Mouse (Mus musculus) left cerebral cortex, adult 18-20 months (tissue): ENCODE measurements at regions not wholly inside any gene's neighbourhood (a gene's known extent, or its start where the extent isn't known, plus 50 kb on each side); places are given as distances from the start of the nearest gene placed in this dataset.

Source experiments
- DNase-seq, 2 experiments: peaks; one replicate each; pipeline ENCODE4 v3.0.0; 2021 to 2022; ENCODE audit warnings: low spot score in 2 of 2, mixed read lengths in 1 of 2

DNA sequence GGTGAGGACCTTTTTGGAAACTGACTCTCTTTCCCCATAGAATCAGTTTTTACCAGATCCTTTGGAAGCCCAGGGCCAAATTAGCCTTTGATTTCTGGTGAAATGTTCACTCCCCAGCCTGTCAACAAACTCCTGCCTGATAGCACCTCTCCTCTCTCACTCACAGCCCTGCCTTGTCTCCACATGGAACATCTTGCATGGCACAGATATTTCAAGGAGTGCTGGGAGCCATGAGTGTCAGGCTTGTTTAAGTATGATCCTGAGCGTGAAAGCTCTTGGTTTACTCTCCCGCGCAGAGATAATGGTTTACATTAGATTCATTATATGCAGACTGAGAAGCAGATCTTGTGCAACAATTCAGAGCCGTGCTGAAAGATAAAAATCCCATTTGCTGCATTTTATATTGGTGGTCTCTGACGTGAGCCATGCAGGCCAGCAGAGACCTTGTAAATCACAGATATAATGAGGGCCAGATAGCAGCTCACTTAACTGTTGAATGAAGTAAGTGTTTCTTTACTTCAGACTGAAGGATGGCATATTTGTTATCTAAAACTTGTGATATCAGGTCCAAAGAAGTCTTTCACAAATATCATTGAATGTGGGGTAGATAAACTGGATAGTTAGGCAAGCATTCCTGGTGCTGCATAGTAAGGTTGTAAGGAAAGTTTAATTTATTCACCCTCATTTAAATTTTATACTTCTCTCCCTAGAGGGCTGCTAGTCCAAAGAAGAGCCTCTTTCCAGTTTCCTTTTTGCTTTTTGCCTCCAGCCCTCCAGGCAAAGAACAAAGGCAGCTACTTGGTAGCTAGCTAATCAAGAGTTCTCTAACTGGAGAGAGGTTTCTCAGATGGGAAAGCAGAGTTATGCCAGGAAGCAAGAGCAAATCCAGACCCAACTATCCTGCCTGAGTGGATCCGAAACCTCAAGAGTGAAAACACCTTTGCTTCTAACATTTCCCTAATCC is 81.8 kb downstream of the Tbx18 start:
- DNase-seq, result no peak

DNA sequence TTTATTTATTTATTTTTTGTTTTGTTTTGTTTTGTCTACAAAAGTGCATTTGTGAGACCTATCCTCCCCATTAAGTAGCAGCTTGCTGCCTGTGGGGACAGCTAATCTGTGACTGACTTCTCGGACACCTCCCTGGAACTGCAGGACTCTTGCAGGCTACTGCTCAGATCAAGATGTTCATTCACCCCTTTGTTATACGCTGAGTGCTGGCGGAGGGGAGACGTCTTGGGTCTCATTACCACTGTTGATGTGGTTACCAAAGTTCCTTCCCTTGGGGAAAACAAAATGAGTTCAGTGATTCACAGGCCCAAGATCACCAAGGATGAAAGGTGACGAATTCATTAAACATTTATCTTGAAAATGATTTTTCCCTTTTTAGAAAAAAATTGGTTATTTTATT is 82.7 kb downstream of the Tbx18 start:
- no peak for DNase-seq

DNA sequence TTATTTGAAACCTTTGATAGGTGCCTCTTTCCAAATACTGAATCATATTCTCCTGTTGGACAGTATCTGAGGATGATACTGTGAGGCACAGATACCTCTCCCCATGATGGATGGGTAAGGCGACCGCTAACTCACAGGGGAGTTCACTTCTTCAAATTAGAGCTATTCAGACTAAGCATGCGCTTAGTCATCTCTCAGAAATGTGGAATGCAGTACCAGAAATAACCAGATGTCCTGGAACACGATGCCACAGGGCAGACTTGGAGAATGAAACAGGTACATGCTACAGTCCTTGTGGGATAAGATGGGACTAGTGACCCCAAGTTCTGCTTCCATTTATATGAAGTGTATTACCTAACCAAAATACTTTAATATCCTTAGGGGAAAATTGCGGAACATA is 86.0 kb downstream of the Tbx18 start:
- no peak for DNase-seq

DNA sequence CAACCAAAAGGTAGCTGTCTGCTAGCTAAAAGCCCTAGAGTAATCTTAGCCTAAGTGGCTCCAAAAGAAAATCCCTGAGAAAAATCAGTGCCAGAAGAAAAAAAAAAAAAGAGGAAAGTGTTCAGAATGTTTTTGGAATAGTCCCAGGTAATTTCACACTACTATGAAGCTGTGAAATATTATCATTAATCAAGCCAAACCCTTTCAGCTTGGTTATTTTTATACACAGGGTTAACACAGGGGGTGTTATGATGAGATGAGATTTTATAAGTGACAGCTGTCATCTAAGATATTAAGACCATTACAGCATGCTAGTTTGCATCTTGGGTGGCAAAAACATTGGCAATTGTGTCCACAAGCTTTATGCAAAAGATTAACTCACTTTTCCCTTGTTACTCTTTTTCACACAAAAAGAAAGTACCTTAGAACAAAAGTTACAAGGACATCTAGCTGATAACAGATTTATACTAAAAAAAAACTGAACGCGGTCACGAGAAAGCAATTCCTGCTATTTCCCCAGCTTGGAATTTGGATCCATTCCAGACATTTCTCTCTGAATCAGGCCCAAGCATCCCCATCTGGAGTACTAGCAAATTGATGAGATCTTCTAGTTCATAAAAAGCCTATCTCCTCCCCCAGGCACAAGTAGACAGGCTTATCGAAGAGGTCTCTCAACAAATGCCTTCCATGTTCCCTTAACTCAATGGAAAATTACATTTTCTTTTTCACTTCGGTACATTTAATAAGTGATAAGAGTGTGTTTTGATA is 97.0 kb downstream of the Tbx18 start:
- DNase-seq, result no peak

DNA sequence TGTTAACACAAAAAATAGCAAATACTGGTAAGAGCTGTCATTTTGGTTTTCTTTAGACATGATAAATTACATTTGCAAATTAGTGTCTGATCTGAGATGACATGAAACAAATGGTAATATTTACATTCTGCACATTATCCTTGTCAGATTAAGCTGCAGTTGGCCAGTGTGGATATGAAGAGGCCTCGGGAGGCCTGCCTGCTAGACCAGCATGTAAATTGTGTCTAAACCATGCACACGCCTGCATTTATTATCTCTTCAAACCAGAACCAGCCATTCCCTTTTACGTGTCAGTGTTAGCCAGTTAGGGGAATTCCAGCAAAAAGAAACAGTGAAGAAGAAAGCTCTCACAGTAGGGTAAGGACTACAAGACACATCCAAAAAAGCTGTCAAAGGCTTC is 104.6 kb downstream of the Tbx18 start:
- DNase-seq, result no peak

DNA sequence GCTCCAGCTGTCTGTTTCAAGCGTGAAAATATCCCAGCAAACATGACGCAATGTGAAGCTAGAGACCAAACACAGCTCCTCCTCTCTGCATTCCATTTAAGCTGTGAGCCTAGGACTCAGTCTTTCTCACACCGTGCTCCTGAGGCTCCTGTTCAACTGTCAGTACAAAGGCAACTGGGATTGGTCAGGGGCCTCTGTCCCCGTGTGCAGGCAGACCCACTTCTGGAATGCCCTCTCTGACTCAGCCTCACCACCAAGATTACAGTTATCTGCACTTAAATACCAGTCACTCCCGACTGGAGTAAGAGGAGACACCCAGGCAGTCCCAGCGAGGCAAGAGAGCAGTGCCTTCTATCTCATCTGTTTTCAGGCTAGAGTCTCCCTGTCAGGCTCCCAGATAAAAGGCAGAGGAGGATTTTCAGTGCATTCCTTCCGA is 112.8 kb downstream of the Tbx18 start:
- no peak for DNase-seq

DNA sequence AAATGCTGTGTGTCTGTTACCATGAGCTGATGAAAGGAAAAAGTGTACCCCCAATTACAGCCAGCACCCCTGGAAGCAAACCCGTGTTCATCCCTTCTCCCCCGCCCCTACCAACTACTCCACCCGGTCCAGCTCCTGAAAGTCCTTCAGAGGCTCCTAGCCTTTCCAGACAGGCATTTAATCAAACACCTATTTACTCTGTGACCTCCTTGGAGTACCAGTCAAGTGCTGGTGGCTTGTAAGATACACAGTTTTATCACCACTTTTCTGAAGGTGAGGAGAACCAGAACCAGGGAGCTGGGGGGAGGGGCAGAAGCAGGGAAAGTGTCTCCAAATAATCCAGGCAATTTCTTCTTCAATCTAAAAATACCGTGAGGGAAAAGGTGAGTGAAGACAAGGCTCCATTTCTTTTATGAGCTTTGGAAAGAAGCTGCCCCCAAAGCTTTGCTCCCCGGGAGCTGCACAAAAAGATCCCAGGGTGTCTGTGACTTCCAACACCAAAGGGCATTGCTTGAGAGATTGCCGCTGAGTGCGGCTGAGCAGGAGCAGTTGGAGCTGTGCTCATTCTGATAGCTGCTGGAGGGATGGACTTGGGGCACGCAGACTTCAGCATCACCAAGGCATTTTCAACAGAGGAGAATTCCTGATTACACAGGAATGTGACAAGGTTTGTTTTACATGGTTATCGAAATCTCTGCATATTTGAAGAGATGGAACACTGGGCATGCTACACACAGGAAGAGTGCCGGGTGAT is 123.0 kb downstream of the Tbx18 start:
- DNase-seq, result no peak

DNA sequence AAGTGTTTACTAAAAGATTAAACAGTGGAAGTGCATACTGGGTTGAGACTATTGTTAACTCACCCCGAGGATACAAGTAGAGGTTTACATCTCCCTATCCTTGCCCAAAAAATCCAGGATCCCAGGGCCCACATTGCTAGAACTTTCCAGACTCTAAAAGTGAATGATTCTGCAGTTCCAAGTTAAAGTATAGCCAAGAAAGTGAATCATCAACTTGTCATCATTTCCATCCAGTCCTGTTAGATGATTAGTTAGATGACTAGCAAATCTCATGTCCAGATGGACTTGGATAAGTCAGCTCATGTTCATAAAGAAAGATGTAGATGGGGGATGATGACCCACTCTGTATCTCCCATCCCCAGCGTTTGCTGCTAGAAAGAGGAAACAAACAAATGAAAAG is 155.5 kb downstream of the Tbx18 start:
- no peak for DNase-seq

DNA sequence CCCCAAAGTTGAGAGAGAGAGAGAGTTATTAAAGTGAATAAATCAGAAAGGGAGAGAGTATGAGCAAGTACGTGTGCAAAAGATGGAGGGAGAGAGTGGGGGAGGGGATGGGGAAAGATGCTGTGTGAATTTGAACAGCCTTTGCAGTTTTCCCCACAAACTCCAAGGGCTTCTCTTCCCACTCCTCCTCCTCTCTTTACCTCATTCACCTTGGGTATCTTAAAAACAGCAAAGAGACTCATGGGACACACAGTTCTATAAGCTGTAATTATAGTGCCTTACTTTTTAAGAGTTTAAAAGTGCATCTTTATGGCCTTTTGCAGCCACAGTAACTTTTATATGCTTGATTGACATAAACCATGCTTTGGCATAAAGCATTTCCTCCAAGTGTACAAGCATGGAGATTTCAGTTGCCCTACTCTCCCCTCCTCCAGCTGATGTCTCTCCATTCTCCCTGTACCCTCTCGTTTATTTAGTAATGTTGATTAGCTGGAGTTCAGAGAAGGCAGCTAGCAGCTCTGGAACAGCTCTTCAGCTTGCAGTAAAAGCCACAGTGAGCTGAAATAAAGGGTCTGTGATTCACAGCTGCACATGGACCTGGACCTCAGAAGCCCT is 156.7 kb downstream of the Tbx18 start:
- no peak for DNase-seq

DNA sequence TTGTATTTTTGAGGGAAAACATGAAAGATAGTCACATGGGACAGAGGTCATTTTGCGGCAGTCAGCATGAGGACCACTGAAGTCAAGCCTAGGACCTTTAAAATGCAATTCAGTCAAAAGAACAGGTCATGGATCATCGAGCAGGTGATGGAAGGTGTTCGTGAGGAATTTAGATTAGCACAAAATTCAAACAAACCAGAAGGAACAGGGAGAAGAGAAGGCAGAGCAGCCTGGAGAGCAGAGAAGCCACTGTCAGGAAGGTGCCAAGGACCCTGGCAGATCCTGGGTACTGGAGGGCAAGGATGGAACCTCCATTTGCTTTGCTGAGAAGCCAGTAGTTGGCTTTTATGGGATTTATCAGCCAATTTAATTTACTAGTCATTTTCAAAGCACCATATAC is 167.8 kb downstream of the Tbx18 start:
- DNase-seq, result no peak

DNA sequence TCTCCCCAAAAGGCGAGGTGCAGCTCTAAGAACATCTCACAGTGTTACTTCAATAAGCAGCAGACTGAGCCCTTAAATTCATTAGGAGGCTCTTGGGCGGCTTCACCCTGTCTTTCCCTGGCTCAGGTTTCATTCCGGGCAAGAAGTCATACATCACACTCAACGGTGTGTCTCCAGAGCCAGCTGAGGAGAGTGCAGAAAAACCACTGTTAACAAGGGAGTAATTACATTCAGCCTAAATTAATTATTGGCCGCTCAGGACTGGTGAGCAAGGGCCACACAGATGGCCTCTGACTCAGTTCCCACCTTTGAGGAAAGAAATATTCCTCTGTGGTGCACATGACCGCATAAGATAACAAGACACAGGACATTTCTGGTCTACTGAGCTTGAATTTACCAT is 168.3 kb downstream of the Tbx18 start:
- no peak for DNase-seq

DNA sequence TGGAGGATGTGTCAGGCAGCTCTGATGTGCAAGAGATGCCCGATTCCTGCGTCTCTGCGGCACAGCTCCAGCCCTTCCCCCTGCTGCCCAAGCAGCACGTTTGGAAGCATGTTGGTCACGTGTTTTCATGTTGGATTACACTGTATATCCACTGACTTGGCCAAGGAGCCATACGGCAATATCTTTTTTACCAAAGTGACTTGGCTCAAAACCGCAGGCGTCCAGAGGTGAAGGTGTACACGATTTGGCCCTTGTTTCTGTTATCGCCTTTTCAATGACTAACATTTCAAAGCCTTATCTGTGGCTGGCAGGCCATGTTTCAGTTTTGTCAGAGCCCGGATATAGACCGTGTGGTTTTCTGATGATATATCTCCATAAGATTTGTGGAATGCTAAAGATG is 173.2 kb downstream of the Tbx18 start:
- no peak for DNase-seq

DNA sequence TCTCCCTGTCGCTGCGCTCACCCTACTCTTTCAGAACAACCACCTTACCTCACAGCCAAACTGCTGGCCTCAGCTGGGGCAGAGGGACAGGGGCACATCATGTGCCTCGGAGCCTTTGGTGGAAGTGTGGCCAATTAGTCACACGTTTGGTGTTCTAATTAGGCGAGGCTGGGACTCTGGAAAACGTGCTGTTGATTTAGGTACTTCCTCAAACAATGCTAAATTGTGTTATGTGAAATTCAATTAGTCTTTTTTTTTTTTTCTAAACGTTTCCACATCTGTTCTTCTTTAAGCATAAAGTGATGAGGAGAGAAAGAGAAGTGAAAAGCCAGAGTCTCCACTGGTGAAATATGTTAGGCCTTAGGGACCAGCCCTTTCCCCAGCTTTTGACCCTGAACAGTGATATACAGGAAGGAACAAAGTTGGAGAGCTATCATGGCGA is 174.1 kb downstream of the Tbx18 start:
- DNase-seq, result no peak

DNA sequence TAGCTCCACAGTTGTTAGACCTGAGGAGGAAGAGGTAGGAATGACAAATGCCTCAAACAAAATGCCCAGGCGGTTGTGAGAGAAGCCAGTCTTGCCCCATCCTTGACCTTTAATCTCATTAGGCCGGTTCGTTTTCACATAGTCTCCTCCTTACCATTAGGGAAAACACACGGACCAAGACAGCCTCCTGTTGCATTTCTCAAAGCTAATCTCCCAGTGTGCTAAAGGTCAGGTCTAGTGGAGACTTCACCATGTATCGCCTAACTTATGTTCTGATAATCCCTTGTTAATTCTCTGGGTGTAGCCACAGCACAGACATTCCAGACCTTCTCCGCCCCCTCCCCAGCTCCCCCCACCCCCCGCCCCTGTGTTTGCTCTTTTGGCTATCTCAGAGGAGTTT is 174.5 kb downstream of the Tbx18 start:
- no peak for DNase-seq

DNA sequence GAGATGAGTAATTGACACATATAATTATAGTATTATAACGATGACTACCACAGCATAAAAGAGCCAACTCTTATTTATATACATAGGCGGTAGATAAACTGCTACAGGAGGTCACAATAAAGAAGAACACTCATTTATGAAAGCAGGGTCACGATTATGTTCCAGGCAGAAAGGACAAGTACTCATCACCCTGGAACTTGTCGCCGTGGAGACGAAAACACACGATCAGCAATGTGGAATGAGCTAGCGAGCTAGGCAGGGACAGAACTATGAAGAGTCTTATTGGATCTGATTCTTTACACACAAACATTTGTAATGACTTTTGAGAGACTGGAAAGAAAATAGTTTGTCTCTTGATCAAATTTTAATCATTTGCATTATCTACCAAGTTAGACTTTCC is 197.9 kb downstream of the Tbx18 start:
- DNase-seq, result no peak

DNA sequence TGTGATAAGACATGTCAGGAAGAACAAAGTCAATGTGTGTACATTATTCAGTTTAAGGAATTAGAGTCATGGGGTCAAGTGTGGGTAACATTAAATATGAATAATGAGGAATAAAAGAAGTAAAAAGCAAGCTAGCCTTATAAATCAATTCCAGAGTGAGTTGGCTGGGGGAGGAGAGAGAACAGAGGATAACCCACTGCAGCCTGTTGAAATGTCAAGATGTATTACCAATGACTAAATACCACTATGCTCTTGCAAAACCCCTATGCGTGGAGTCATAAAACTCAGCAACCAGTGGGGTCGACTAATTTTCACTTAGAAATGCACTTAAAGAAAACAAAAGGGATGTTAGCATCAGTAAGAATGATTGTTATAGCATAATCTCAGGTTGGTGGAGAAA is 201.2 kb downstream of the Tbx18 start:
- DNase-seq, result no peak

DNA sequence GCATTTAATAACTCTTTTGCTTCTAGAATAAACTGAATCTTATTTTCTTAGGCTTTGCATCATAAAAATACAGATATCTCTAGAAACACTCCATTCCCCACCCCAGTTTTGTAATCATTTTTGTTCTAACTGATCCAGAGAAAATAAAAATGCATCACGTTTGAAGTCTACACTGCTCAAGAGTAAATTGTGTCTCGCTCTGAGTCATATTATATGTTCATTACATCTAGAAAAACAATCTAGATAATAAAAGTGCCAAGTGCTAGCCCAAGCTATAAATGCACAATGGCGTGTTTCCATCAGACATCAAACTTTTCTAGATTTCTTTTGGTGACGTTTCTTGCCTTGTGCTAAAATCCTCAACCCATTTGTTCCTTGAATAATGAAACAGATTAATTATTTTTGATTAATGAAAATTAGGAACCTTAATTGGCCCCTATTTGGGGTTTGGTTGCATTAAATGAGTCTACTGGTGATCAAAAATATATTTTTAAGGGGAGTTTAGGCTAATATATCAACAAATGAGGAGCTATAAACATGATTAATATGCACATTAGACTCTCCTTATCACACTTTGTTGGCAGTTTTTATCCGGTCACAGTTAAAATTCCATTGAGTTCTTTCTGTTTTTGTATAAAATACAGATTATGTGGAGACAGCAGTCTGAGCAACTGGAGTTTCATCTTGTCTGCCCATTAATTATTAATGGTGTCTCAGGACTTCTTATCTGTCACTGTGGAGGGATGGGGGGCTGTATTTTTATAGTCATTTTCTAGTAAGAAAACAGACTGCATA is 206.0 kb downstream of the Tbx18 start:
- no peak for DNase-seq

DNA sequence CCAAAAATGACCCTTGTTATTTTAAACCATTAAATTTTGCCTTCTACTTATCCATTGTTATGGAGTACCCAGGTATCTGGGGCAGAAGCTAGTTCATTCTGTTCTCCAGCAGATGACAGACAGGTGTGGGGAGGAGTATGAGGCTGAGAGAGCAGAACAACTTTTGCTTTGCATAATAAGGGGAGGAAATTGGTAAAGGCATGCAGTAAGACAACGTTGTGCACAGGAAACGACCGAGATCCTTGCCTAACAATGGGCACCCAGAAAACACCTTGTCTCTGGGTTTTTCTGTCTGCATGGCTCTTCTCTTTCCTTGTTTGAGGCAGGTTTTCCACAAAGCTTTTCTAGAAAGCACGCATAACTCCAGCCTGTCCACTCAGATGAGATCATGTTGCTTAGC is 220.4 kb downstream of the Tbx18 start:
- DNase-seq, result no peak

DNA sequence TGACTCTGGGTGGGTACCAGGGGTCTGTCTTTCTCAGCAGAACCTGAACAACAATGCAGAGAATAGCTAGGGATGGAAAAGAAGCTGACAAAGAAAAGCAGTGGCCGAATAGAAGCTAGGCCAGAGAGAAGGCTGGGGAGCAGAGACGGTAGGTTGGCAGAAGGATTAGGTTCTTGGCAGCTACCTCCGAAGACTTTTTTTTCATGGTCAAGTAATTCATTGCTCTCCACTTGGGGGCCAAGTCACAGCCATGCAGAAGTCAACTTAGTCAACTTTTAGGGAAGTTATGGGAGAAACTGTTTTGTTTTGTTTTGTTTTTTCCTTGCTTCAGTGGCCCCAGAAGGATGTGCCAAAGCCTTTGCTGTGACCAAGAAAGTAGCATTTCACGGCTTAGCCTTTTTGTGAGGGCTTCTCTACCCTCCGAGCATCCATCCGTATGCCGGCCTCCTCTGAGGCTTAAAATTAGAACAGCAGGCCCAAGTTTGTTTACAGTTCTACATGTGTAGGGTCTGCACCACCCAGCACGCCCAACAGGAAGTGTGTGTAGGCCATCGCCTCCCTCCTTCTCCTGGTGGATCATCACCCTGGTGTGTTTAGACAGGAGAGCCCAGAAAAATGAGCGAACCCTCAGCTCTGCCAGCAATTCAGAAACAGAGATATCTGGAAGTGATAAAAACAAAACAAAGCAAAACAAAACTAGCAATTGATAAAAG is 226.2 kb downstream of the Tbx18 start:
- DNase-seq, result no peak

DNA sequence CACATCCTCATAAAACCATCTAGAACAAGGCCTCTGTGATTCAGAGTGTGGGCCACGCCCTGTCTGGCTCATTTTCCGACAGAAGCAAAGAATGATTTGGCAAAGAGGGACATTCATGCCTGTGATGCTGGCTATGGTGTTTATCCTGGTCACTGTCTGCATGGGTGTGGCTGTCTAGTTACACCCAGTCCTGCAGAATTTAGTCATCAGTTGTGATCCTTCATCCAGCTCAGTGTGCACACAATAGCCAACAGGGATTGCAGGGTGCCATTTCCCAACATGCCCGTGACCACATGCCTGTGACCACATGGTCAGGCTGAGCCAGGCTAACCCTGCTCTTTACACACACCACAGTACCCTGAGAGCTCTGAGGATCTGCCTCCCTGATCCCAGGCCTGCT is 208.8 kb upstream of the Cep162 start:
- no peak for DNase-seq
